Mouse (Mus musculus) Patski (cell line): ENCODE measurements around the gene Angpt4. TPM values are rescaled to one million over a fixed set of nuclear protein-coding genes. Genes with fewer than 3 reads are reported as not detected.

Experiments used
- ATAC-seq: fragments of 100-300 bp; one replicate; pipeline ENCODE4 v1.8.0; 2021
- CTCF ChIA-PET: fragments of 350-600 bp; sonication (Branson Sonifier 250); formaldehyde crosslinking; loops from one replicate; lab custom pipeline; 2022; ENCODE audit warnings: inconsistent platforms; lab: Charles Lee
- POLR2A ChIA-PET: fragments of 350-600 bp; sonication (Branson Sonifier 250); formaldehyde crosslinking; loops from one replicate; lab custom pipeline; 2022; ENCODE audit warnings: antibody characterized with exemption, inconsistent platforms; lab: Charles Lee
- DNase-seq: peaks from one replicate; pipeline ENCODE4 v3.0.0-alpha.2; 2011; ENCODE audit warnings: low read depth, low spot score
- H3K27me3 ChIP-seq: fragments of 371-371 bp; one replicate; pipeline ENCODE4 v1.5.1; 2021
- CTCF ChIP-seq: fragments of 100-300 bp; IDR thresholded peaks from one replicate; pipeline ENCODE4 v1.5.1; 2021
- in situ Hi-C: fragments of 300-500 bp; cut with MboI; formaldehyde crosslinking; loops from 3 replicates; pipeline ENCODE4 v1.11.1; 2018; ENCODE audit warnings: low pct_unique_long_range_greater_than_20kb, mixed read lengths
- polyA plus RNA-seq: library from polyadenylated mRNA; unstranded; gene quantifications from one replicate; pipeline ENCODE4 v1.2.3, GENCODE M21; 2021

Angpt4 gene
- polyA plus RNA-seq, 1 experiment from 2014 or later: 44.3 TPM

- ATAC-seq: no peak
- no peak for TF ChIP-seq CTCF
- POLR2A ChIA-PET: interaction anchor here (1.4 to 3.6 kb wide), 2 partner anchors 17 to 22 kb away, joined by 7 to 14 read pairs; partner anchors contain the start of gene Angpt4
- CTCF ChIA-PET: interaction anchor here (0.9 to 2.1 kb wide), 6 partner anchors 15 to 38 kb away, joined by 3 to 7 read pairs (median 3); no protein-coding TSS in a partner anchor
- in situ Hi-C loops: no loop called here
- DNase-seq: no peak
- no peaks in the 10 kb centered on the region for H3K27me3 ChIP-seq
Measured at GRCm38 (mm10) chr2:151893122-151893774, 17.8 kb upstream of the Angpt4 start.

GRCm38 (mm10) chr2:151894209-151894980, 16.6 kb upstream of the Angpt4 start:
- no peak for DNase-seq
- no peaks in the 10 kb centered on the region for H3K27me3 ChIP-seq
- POLR2A ChIA-PET: interaction anchor here (1.4 to 3.6 kb wide), 3 partner anchors 16 to 80 kb away, joined by 3 to 14 read pairs (median 7); partner anchors contain the start of gene Angpt4
- CTCF ChIA-PET: interaction anchor here (0.9 to 2.1 kb wide), 6 partner anchors 12 to 23 kb away, joined by 3 to 7 read pairs (median 3); no protein-coding TSS in a partner anchor
- no peak for TF ChIP-seq CTCF
- peak; percentile 76 for ATAC-seq
- in situ Hi-C loops: no loop called here

GRCm38 (mm10) chr2:151895911-151896310, 15.1 kb upstream of the Angpt4 start:
- ATAC-seq (no peak), DNase-seq (no peak)
- in situ Hi-C loops: no loop called here
- TF ChIP-seq CTCF: no peak
- ChIA-PET CTCF (interaction anchor here (0.9 kb wide), 1 partner anchor 9 kb away, joined by 3 read pairs; no protein-coding TSS in a partner anchor), POLR2A (interaction anchor here (1.5 to 3.6 kb wide), 2 partner anchors 14 to 78 kb away, joined by 3 to 14 read pairs; partner anchors contain the start of gene Angpt4)
- H3K27me3 ChIP-seq: no peaks in the 10 kb centered on the region

- no peaks in the 10 kb centered on the region for H3K27me3 ChIP-seq
- CTCF ChIA-PET: no interaction called here
- ATAC-seq (no peak), DNase-seq (no peak)
- POLR2A ChIA-PET: no interaction called here
- in situ Hi-C loops: no loop called here
- TF ChIP-seq CTCF: no peak
Measured at GRCm38 (mm10) chr2:151898106-151898505, 12.9 kb upstream of the Angpt4 start.

- H3K27me3 ChIP-seq: no peaks in the 10 kb centered on the region
- in situ Hi-C loops: loop anchor here (25.0 kb wide), 3 partner anchors 436 to 1011 kb away; partner anchors contain the start of genes Mcts2, Mylk2, Rbck1 and Trib3
- CTCF ChIA-PET: interaction anchor here (1.0 kb wide), 1 partner anchor 9 kb away, joined by 3 read pairs; no protein-coding TSS in a partner anchor
- TF ChIP-seq CTCF: no peak
- ATAC-seq: no peak
- POLR2A ChIA-PET: interaction anchor here (0.6 to 0.9 kb wide), 2 partner anchors 14 to 80 kb away, joined by 3 to 4 read pairs; no protein-coding TSS in a partner anchor
- DNase-seq: no peak
Measured at GRCm38 (mm10) chr2:151900845-151901244, 10.2 kb upstream of the Angpt4 start.

- H3K27me3 ChIP-seq: no peaks in the 10 kb centered on the region
- ATAC-seq (no peak), DNase-seq (no peak)
- TF ChIP-seq CTCF: no peak
- in situ Hi-C loops: loop anchor here (25.0 kb wide), 3 partner anchors 434 to 1009 kb away; partner anchors contain the start of genes Mcts2, Mylk2, Rbck1 and Trib3
- ChIA-PET POLR2A (no interaction called here), CTCF (interaction anchor here (1.3 kb wide), 1 partner anchor 90 kb away, joined by 4 read pairs; no protein-coding TSS in a partner anchor)
Measured at GRCm38 (mm10) chr2:151903267-151903666, 7.7 kb upstream of the Angpt4 start.

GRCm38 (mm10) chr2:151903933-151904332, 7.1 kb upstream of the Angpt4 start:
- ChIA-PET POLR2A (no interaction called here), CTCF (interaction anchor here (0.6 to 1.3 kb wide), 5 partner anchors 8 to 90 kb away, joined by 3 to 4 read pairs (median 3); no protein-coding TSS in a partner anchor)
- no peak for TF ChIP-seq CTCF
- ATAC-seq: no peak
- no peaks in the 10 kb centered on the region for H3K27me3 ChIP-seq
- no peak for DNase-seq
- in situ Hi-C loops: loop anchor here (25.0 kb wide), 3 partner anchors 433 to 1008 kb away; partner anchors contain the start of genes Mcts2, Mylk2, Rbck1 and Trib3

- DNase-seq (no peak), ATAC-seq (no peak)
- ChIA-PET POLR2A (no interaction called here), CTCF (interaction anchor here (0.6 to 1.7 kb wide), 6 partner anchors 9 to 89 kb away, joined by 3 to 4 read pairs (median 3); no protein-coding TSS in a partner anchor)
- TF ChIP-seq CTCF: no peak
- no peaks in the 10 kb centered on the region for H3K27me3 ChIP-seq
- in situ Hi-C loops: loop anchor here (25.0 kb wide), 3 partner anchors 433 to 1008 kb away; partner anchors contain the start of genes Mcts2, Mylk2, Rbck1 and Trib3
Measured at GRCm38 (mm10) chr2:151904636-151905035, 6.4 kb upstream of the Angpt4 start.

- POLR2A ChIA-PET: interaction anchor here (1.1 kb wide), 1 partner anchor 8 kb away, joined by 3 read pairs; no protein-coding TSS in a partner anchor
- H3K27me3 ChIP-seq: no peaks in the 10 kb centered on the region
- CTCF ChIA-PET: interaction anchor here (0.7 to 1.6 kb wide), 7 partner anchors 8 to 199 kb away, joined by 3 to 7 read pairs (median 3); no protein-coding TSS in a partner anchor
- DNase-seq (peak; percentile 75), ATAC-seq (no peak)
- TF ChIP-seq CTCF: no peak
- in situ Hi-C loops: loop anchor here (25.0 kb wide), 3 partner anchors 430 to 1005 kb away; partner anchors contain the start of genes Mcts2, Mylk2, Rbck1 and Trib3
Measured at GRCm38 (mm10) chr2:151907020-151907419, 4.0 kb upstream of the Angpt4 start.
